Mouse (Mus musculus): ENCODE measurements at regions not wholly inside any gene's neighbourhood (a gene's known extent, or its start where the extent isn't known, plus 50 kb on each side); places are given as distances from the start of the nearest gene placed in this dataset.
A peak's percentile ranks its signal among the peaks of the same experiment; 100 is the strongest.

DNA sequence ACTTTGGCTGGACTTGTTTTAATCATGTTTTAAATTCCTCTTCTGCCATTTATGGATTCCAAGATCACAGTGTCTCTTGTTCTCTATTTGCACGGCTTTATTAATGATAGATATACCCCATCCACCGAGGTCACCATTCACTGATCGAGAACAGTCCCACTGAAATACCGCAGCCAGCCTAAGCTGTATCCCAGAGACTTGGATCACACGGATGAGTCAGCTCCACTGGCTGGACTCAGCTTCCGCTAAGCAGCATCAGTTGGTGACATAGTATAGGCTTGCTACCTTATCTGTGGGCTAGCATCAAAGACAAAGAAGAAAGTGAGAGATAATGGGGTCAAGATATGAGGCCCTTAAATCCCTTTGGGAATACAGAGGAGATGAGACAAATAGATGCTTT lies 106.4 kb downstream of the Cartpt start:
- Histone ChIP-seq H3K4me3 (ENCODE audit: insufficient read depth, low read depth, low read length) (no peak overlapping the region), H3K36me3 (ENCODE audit: control insufficient read depth, insufficient read depth, low read length) (no peaks in the 10 kb centered on the region), H3K4me1 (ENCODE audit: control insufficient read depth, insufficient read depth, low read length) (no peaks in the 10 kb centered on the region; the same call in 1 of the 2 replicates), H3K27me3 (replicated peaks; ENCODE audit: control insufficient read depth, insufficient read depth, low read length) (no peaks in the 10 kb centered on the region), H3K27ac (ENCODE audit: insufficient read depth, low read depth, low read length) (peak overlapping the region; percentile 16; the same call in 1 of the 2 replicates)
- no peak for TF ChIP-seq CTCF (conservative IDR thresholded peaks at IDR 0.05; ENCODE audit: insufficient read depth, insufficient read length, low read depth, low read length)
- TF ChIP-seq POLR2A (IDR thresholded peaks at IDR 0.05; ENCODE audit: low read depth, low read length) = no peak
- no peak for DNase-seq
- 64% methylated on average over 6 of the region's 6 CpGs for WGBS

DNA sequence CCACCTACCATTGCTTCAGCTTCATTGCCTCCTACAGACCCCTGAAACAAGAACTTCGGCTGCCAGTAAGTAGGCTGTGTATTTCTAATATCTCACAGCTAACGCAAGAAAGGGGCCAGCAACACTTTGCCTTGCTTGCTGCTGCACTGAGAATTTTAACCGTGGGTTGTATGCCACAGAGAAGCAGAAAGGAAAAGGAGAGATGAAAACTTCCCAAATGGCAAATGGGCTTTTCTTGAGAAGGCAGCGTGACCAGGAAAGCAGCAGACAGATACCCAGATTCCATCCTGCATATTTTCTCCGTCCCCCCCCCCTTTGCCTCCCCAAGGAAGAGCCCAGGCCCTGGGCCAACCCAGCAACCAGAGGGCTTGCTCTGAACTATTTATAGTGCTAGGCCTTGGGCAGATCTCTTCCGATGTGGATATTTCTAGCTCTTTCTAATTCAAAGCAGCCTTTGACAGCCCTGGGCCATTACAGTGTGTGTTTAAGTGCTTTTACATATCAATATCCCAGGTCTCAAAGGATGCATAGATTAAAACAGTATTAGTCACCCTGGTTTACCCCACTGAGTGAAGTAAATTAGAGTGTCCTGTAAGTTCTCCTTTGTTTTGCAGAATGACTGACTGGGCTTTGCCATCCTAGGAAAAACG lies 107.0 kb downstream of the Cartpt start:
- Histone ChIP-seq H3K4me3 (ENCODE audit: insufficient read depth, low read depth, low read length) (no peak overlapping the region), H3K4me1 (ENCODE audit: control insufficient read depth, insufficient read depth, low read length) (no peaks in the 10 kb centered on the region; the same call in 1 of the 2 replicates), H3K27me3 (replicated peaks; ENCODE audit: control insufficient read depth, insufficient read depth, low read length) (no peaks in the 10 kb centered on the region), H3K27ac (ENCODE audit: insufficient read depth, low read depth, low read length) (peak overlapping the region; percentile 16; the same call in 1 of the 2 replicates), H3K36me3 (ENCODE audit: control insufficient read depth, insufficient read depth, low read length) (no peaks in the 10 kb centered on the region)
- WGBS = 59% methylated on average over 7 of the region's 7 CpGs
- peak; percentile 50 for DNase-seq
- TF ChIP-seq POLR2A (IDR thresholded peaks at IDR 0.05; ENCODE audit: low read depth, low read length) = no peak
- TF ChIP-seq CTCF (conservative IDR thresholded peaks at IDR 0.05; ENCODE audit: insufficient read depth, insufficient read length, low read depth, low read length) = no peak

DNA sequence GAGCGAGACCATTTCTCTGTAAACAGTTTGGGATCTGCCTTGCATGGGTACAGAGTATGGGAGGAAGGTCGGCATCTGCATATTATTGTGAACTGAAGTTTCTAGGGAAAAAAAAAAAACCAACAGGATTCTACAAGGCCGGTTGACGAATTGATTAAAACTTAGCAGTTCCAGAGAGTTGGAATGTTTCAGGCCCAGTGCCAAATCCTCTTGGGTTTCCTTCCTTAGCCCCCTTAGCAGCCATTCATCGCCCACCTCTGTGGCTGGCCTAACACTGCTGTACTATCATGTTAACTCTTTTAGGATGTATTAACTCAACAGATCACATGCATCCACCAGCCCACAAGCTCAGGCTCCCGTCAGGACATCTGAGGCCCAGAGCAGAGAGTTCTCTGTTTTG lies 107.9 kb downstream of the Cartpt start:
- TF ChIP-seq CTCF (conservative IDR thresholded peaks at IDR 0.05; ENCODE audit: insufficient read depth, insufficient read length, low read depth, low read length) (no peak), POLR2A (IDR thresholded peaks at IDR 0.05; ENCODE audit: low read depth, low read length) (no peak)
- WGBS = 72% methylated on average over 6 of the region's 6 CpGs
- no peak overlapping the region for H3K27ac ChIP-seq (ENCODE audit: insufficient read depth, low read depth, low read length)
- DNase-seq = no peak
- no peaks in the 10 kb centered on the region; the same call in 1 of the 2 replicates for H3K4me1 ChIP-seq (ENCODE audit: control insufficient read depth, insufficient read depth, low read length)
- H3K4me3 ChIP-seq (ENCODE audit: insufficient read depth, low read depth, low read length) = no peak overlapping the region
- no peaks in the 10 kb centered on the region for H3K27me3 ChIP-seq (replicated peaks; ENCODE audit: control insufficient read depth, insufficient read depth, low read length)
- H3K36me3 ChIP-seq (ENCODE audit: control insufficient read depth, insufficient read depth, low read length) = no peaks in the 10 kb centered on the region

DNA sequence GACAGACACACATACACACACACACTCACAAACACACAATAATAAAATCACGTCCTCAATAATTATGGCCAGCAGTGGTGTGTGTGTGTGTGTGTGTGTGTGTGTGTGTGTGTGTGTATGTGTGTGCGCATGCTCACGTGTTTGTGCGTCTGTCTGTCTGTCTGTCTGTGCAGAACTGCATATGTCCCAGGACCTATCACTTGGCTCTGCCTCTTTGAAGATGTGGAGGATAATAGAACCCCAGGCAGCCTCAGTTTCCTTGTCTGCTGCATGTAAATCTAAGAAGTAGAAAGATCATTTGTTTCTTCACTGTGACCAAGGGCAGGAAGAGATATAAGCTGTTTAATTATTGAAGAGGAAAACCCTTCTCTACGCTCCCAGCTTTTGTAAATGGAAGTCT lies 109.9 kb downstream of the Cartpt start:
- no peaks in the 10 kb centered on the region for H3K36me3 ChIP-seq (ENCODE audit: control insufficient read depth, insufficient read depth, low read length)
- 97% methylated on average over 5 of the region's 5 CpGs for WGBS
- TF ChIP-seq POLR2A (IDR thresholded peaks at IDR 0.05; ENCODE audit: low read depth, low read length) = no peak
- no peak for TF ChIP-seq CTCF (conservative IDR thresholded peaks at IDR 0.05; ENCODE audit: insufficient read depth, insufficient read length, low read depth, low read length)
- no peak overlapping the region for H3K4me3 ChIP-seq (ENCODE audit: insufficient read depth, low read depth, low read length)
- no peak for DNase-seq
- H3K27me3 ChIP-seq (replicated peaks; ENCODE audit: control insufficient read depth, insufficient read depth, low read length) = no peaks in the 10 kb centered on the region
- no peaks in the 10 kb centered on the region; the same call in 1 of the 2 replicates for H3K4me1 ChIP-seq (ENCODE audit: control insufficient read depth, insufficient read depth, low read length)
- no peak overlapping the region for H3K27ac ChIP-seq (ENCODE audit: insufficient read depth, low read depth, low read length)

DNA sequence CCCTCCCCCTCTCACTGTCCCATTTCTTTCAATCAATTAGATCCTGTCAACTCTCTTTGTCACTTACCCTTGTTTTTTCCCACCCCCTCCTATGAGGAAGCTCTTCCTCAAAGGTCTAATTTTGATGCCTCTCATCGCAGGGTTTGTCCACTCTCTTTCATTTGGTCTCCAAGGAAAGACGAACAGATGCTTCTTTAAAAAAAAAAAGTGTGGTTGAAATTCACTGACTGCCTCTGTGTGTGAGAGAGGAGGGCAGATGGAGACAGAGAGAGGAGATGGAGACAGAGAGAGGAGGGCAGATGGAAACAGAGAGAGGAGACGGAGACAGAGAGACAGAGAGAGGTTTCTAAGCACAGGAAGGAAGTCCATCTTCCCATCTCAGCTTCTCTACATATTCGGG lies 113.1 kb downstream of the Cartpt start:
- no peak overlapping the region for H3K27ac ChIP-seq (ENCODE audit: insufficient read depth, low read depth, low read length)
- 65% methylated on average over 4 of the region's 4 CpGs for WGBS
- no peak overlapping the region for H3K4me3 ChIP-seq (ENCODE audit: insufficient read depth, low read depth, low read length)
- DNase-seq = no peak
- no peak for TF ChIP-seq CTCF (conservative IDR thresholded peaks at IDR 0.05; ENCODE audit: insufficient read depth, insufficient read length, low read depth, low read length)
- no peak for TF ChIP-seq POLR2A (IDR thresholded peaks at IDR 0.05; ENCODE audit: low read depth, low read length)
- H3K27me3 ChIP-seq (replicated peaks; ENCODE audit: control insufficient read depth, insufficient read depth, low read length) = no peaks in the 10 kb centered on the region
- no peaks in the 10 kb centered on the region for H3K4me1 ChIP-seq (ENCODE audit: control insufficient read depth, insufficient read depth, low read length)
- H3K36me3 ChIP-seq (ENCODE audit: control insufficient read depth, insufficient read depth, low read length) = no peaks in the 10 kb centered on the region

DNA sequence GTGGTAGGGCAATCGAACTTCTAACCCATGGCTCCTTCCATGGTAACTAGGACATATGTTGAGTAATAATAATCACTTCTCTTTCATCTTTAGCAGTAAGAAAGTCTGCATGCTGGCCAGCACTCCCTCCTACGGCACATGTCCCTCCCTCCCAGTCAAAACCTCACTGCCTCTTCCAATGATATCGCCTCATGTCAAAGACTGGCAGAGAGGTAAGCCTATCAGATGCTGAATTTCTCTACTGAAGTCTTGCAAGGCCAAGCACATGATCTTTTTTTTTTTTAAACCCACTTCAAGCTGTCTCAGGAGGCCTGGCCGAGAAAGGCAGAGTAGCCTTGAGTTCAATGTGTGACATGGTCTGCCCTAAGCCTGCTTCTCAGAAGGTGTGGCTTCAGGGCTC lies 115.5 kb downstream of the Cartpt start:
- no peak overlapping the region for H3K27ac ChIP-seq (ENCODE audit: insufficient read depth, low read depth, low read length)
- WGBS = 93% methylated on average over 4 of the region's 4 CpGs

DNA sequence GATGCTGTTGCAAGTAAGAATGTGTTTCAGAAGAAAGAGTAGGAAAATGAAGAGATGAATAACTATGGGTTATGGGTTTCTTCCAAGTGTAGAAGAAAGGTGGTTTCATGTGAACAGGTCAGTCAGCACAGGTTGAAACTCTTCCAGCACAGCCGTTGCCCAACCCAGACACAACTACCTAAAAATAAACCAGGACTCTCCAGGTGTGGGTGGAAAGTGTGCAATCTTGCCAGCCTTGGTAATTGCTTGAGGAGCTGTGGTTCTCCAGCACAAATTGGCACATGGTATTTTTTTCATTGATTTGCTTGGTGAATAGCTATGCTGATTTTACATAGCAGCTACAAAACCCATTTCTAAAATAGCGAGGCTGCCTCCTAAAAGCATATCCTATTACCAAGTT lies 116.6 kb downstream of the Cartpt start:
- TF ChIP-seq CTCF (conservative IDR thresholded peaks at IDR 0.05; ENCODE audit: insufficient read depth, insufficient read length, low read depth, low read length) = no peak
- no peaks in the 10 kb centered on the region for H3K4me1 ChIP-seq (ENCODE audit: control insufficient read depth, insufficient read depth, low read length)
- WGBS = 60% methylated on average over 2 of the region's 2 CpGs
- no peaks in the 10 kb centered on the region for H3K36me3 ChIP-seq (ENCODE audit: control insufficient read depth, insufficient read depth, low read length)
- no peak overlapping the region for H3K27ac ChIP-seq (ENCODE audit: insufficient read depth, low read depth, low read length)
- H3K27me3 ChIP-seq (replicated peaks; ENCODE audit: control insufficient read depth, insufficient read depth, low read length) = no peaks in the 10 kb centered on the region
- H3K4me3 ChIP-seq (ENCODE audit: insufficient read depth, low read depth, low read length) = no peak overlapping the region
- DNase-seq = no peak

More for the DNA sequence above, 115.5 kb downstream of the Cartpt start:
- H3K27me3 ChIP-seq (replicated peaks; ENCODE audit: control insufficient read depth, insufficient read depth, low read length) = no peaks in the 10 kb centered on the region
- TF ChIP-seq CTCF (conservative IDR thresholded peaks at IDR 0.05; ENCODE audit: insufficient read depth, insufficient read length, low read depth, low read length) (no peak), POLR2A (IDR thresholded peaks at IDR 0.05; ENCODE audit: low read depth, low read length) (no peak)
- no peak for DNase-seq
- H3K4me3 ChIP-seq (ENCODE audit: insufficient read depth, low read depth, low read length) = no peak overlapping the region
- H3K4me1 ChIP-seq (ENCODE audit: control insufficient read depth, insufficient read depth, low read length) = no peaks in the 10 kb centered on the region
- H3K36me3 ChIP-seq (ENCODE audit: control insufficient read depth, insufficient read depth, low read length) = no peaks in the 10 kb centered on the region
